Mouse (Mus musculus): ENCODE measurements around the gene Gm10295. TPM values are rescaled to one million over a fixed set of nuclear protein-coding genes. Genes with fewer than 3 reads are reported as not detected.

Gene Gm10295
- total and polyA plus RNA-seq, 2 experiments from 2014 or later = not detected

DNA sequence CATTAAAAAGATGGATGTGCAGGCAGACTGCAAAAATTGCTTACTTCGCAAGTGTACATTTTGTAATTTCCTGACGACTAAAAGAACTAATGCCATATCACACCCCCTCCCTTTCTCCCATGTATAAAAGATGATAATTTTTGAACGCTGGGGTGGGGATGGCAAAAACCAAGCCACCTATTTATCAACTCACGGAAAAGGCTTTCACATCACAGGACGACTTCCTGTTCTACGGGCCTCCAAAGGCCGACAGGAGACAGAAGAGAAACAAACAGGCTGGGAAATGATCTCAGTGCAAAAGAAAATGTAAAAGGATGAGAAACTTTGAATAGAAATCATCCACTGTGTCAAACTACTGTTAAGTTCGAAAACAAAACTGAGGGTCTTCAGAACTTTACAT lies 43.2 kb downstream of the Gm10295 start:
- no peaks in the 10 kb centered on the region for H3K9me3 ChIP-seq (ENCODE audit: low read length)
- no peak overlapping the region for H3K4me2 ChIP-seq (ENCODE audit: low read depth, low read length)
- no peaks in the 10 kb centered on the region for H3K4me1 ChIP-seq (ENCODE audit: insufficient read depth, low read length)
- WGBS = 61% methylated on average over 8 of the region's 8 CpGs
- no peak for TF ChIP-seq CTCF (IDR thresholded peaks at IDR 0.05; ENCODE audit: low read depth)
- no peaks in the 10 kb centered on the region for H3K27me3 ChIP-seq (ENCODE audit: insufficient read depth, low read length)
- H3K27ac ChIP-seq = no peak overlapping the region
- H3K36me3 ChIP-seq (ENCODE audit: insufficient read depth, low read length) = no peaks in the 10 kb centered on the region
- H3K9ac ChIP-seq (replicated peaks; ENCODE audit: low read length) = no peak overlapping the region
- ATAC-seq (no peak), DNase-seq (ENCODE audit: low spot score) (no peak)
- H3K4me3 ChIP-seq (ENCODE audit: low read length) = no peak overlapping the region

DNA sequence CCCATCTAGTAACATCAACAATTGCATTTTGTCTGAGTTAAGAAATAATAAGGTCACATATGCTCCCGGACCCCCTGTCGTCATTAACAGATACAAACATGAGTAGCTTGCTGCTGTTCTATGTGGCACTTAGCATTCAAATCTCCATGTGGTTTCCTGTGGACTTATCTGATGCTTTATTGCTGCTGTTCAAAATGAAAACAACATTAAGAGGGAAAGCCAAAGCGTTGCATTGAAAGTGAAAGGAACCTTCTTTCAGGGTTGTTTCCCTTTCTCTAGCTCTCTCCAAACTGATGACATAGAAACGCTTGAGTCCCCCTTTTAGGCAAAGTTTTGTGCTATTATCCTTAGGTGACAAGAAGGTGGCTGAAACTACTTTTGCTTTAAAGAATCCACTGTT lies 48.6 kb downstream of the Gm10295 start:
- Histone ChIP-seq H3K9ac (replicated peaks; ENCODE audit: low read length) (no peak overlapping the region), H3K36me3 (ENCODE audit: insufficient read depth, low read length) (no peaks in the 10 kb centered on the region), H3K4me2 (ENCODE audit: low read depth, low read length) (no peak overlapping the region), H3K27ac (no peak overlapping the region), H3K27me3 (ENCODE audit: insufficient read depth, low read length) (no peaks in the 10 kb centered on the region), H3K4me3 (ENCODE audit: low read length) (no peak overlapping the region), H3K9me3 (ENCODE audit: low read length) (no peaks in the 10 kb centered on the region), H3K4me1 (ENCODE audit: insufficient read depth, low read length) (no peaks in the 10 kb centered on the region)
- DNase-seq (ENCODE audit: low spot score) (no peak), ATAC-seq (no peak)
- 78% methylated on average over 4 of the region's 4 CpGs for WGBS
- TF ChIP-seq CTCF (IDR thresholded peaks at IDR 0.05; ENCODE audit: low read depth) = no peak
